Mouse (Mus musculus) naive thymus-derived CD4-positive, alpha-beta T cell, adult 5 months (primary cell): ENCODE measurements around the gene Olfr1461. TPM values are rescaled to one million over a fixed set of nuclear protein-coding genes. Genes with fewer than 3 reads are reported as not detected.

Experiments
- polyA plus RNA-seq: library from polyadenylated mRNA; unstranded; fragments of 100-300 nt; shearing (Covaris generic); gene quantifications from one replicate; pipeline ENCODE4 v1.2.1, GENCODE M21; 2017

Olfr1461 gene
- polyA plus RNA-seq: not detected

GRCm38 (mm10) chr19:13162700-13163099 is at the start of gene Olfr1461:
TSS of gene Olfr1461 (plus strand) at chr19:13163000.

GRCm38 (mm10) chr19:13149449-13149848 is 13.4 kb upstream of the Olfr1461 start, which contains the start of gene Olfr1459:
TSS of gene Olfr1459 (minus strand) at chr19:13149549.

GRCm38 (mm10) chr19:13185434-13185833 is 22.6 kb downstream of the Olfr1461 start, which contains the start of gene Olfr1462:
TSS of gene Olfr1462 (plus strand) at chr19:13185734.

Other genes starting within 250 kb of the Olfr1461 start
- gene Olfr1448, start 238.6 kb upstream of the Olfr1461 start, polyA plus RNA-seq: not detected
- not detected for gene Olfr1449, start 232.2 kb upstream of the Olfr1461 start, polyA plus RNA-seq
- not detected for gene Olfr1450, start 212.7 kb upstream of the Olfr1461 start, polyA plus RNA-seq
- gene Olfr1451, start 168.0 kb upstream of the Olfr1461 start, polyA plus RNA-seq: 0.20 TPM
- gene Olfr1453, start 134.7 kb upstream of the Olfr1461 start, polyA plus RNA-seq: not detected
- not detected for gene Olfr1454, start 102.4 kb upstream of the Olfr1461 start, polyA plus RNA-seq
- not detected for gene Olfr1457, start 65.1 kb upstream of the Olfr1461 start, polyA plus RNA-seq
- gene Olfr1458, start 56.2 kb upstream of the Olfr1461 start, polyA plus RNA-seq: not detected
- gene Olfr1459, start 13.5 kb upstream of the Olfr1461 start, polyA plus RNA-seq: not detected
- not detected for gene Olfr1462, start 22.7 kb downstream of the Olfr1461 start, polyA plus RNA-seq
- gene Olfr1463, start 68.3 kb downstream of the Olfr1461 start, polyA plus RNA-seq: not detected
- gene Olfr1465, start 152.5 kb downstream of the Olfr1461 start, polyA plus RNA-seq: not detected
- gene Olfr1466, start 175.9 kb downstream of the Olfr1461 start, polyA plus RNA-seq: not detected
- not detected for gene Olfr1467, start 199.2 kb downstream of the Olfr1461 start, polyA plus RNA-seq
- 0.39 TPM for gene Olfr1469, start 244.8 kb downstream of the Olfr1461 start, polyA plus RNA-seq